Mouse (Mus musculus) C2C12 (cell line): ENCODE results near the gene Pbld1.

ENCODE experiments used
- CTCF ChIP-seq: IDR thresholded peaks from one replicate; pipeline ENCODE4 v1.5.1; 2011; ENCODE audit not compliant: control insufficient read depth, insufficient read depth, insufficient read length
- MAX ChIP-seq: IDR thresholded peaks from one replicate; pipeline ENCODE4 v1.6.1; 2011; ENCODE audit warnings: mild to moderate bottlenecking, control low read depth
- USF1 ChIP-seq: IDR thresholded peaks from one replicate; pipeline ENCODE4 v1.6.1; 2011; ENCODE audit warnings: low read depth, mild to moderate bottlenecking, control low read depth, moderate library complexity

DNA sequence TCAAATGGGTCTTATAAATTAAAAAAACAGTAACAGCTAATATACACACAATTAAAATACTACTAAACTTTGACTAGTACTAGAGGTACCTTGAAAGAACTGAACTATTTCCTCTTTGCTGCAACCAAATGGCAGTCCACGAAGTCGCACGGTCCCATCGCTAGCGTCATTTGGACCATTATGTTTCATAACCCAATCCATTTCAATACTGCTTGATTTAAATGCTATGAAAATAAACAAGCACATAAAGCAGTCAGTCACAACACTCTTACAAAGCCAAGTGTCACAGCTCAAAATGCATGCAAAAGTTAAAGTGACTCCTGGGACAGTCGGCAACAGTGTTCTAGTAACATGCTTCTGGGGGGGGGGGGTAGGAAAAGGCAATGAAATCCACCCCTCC is 40.7 kb upstream of the Pbld1 start:
- TF ChIP-seq CTCF (no peak), MAX (no peak), USF1 (no peak)
